Mouse (Mus musculus) monocyte, adult 5-6 weeks (primary cell): ENCODE measurements around the gene Tmem181a. TPM values are rescaled to one million over a fixed set of nuclear protein-coding genes. Genes with fewer than 3 reads are reported as not detected.
"Not testable (repeated sequence)": the region's sequence is repeated elsewhere in the genome, so short reads cannot be mapped to it uniquely, and the experiment has no call there.

Source experiments
- ATAC-seq: fragments of 153-309, 156-312 bp; replicated peaks from 2 replicates; pipeline ENCODE4 v1.8.0; 2017; ENCODE audit warnings: mild to moderate bottlenecking; ENCODE audit not compliant: low TSS enrichment, insufficient number of reproducible peaks, severe bottlenecking, poor library complexity, low FRiP score
- total RNA-seq: library from RNA; stranded (forward); fragments of 200-1000, 200-491, 200-594 nt; gene quantifications from 3 replicates; pipeline ENCODE4 v1.2.3, GENCODE M21; 2017

Tmem181a gene
- total RNA-seq, 1 experiment from 2014 or later: 5.9 TPM

DNA sequence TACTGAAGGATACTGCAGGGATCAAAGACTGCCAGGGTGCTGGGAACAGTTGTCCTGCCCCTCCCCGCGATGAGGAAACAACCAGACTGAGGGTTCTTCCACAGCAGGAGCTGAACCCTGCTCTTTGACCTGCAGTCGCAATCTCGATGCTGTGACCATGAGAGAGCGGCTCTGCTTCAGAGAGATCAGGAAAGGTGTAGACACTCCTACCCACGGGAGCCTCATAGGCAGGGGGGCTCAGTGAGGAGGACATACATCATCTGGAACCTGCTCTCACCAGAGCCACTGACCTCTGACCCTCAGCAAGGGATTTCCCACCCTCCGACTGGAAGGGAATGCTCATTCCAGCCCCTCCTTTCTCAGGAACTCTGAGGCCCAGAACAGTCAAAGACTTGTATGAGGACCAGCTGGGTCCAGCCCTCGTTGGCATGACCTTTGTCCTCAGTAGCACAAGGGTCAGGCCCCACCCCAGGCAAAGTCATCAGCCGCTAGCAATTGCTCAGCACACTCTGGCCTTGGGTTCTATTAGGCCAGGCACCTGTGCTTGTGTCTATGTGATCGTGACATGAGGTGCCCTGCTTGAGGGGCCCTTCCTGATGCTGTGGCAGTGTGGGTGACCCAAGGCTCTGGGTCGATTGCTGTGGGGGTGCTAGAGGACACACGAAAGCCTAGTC is 43.7 kb downstream of the Tmem181a start:
- not testable (repeated sequence) for ATAC-seq

DNA sequence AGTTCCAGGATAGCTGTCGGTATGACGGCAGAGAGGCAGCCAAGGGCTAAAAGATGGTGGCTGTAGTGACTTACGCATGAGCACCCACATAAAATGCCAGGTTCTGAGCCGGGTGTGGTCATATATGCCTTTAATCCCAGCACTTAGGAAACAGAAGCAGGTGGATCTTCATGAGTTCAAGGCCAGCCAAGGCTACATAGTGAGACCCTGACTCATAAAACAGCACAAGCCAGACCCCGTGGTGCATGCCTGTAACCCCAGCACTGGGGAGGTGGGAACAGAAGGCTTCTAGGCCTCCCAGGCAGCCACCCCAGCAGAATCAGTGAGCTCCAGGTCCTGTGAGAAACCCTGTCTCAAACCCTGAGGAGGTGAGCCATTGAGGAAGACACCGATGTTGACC is 48.2 kb downstream of the Tmem181a start:
- ATAC-seq: not testable (repeated sequence)

DNA sequence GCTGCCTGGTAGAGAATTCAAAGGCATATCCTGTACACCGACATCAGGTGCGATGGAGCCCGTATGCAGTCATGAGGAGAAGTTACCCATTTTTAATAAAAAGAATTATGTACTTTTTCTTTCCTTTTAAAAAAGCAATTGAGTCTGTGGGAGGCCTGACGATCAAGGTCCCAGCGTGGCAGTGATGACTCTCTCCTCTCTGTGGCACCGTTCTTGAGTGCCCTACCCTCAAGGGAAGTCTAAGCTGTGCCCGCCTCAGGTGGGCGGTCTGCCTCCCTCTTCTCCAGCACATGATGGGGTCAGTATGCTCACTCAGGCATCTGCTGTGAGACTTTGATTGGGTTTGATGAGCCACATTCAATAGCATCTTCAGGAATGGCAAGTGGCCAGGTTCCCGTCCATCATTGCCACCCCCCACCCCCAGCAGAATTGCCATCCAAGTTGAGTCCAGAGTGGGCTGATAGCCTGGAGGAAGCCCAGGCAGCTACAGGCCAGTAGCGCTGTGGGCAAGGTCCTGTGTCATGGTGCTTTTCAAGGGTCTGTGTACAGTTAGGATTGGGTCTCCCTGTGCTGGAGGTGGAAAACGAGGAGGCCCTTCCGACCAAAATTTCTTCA is 49.1 kb downstream of the Tmem181a start:
- not testable (repeated sequence) for ATAC-seq

DNA sequence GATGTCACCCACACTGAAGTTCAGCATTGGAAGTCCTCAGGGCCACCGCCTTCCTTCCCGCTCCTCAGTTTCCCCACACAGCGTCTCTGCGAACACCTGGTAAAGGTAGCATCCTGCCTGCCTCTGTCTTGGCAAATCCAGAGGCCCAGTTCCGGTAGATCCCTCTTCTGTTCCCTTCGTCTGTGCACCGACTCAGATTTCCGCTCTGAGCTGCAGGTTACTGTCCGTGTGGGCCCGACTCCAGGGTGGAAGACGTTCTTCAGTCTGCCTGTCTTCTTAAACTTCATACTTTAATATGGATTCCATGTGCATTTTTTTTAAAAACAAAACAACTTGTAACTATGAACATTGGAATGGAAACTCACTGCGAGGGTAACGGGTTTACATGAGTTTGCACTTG is 49.8 kb downstream of the Tmem181a start:
- not testable (repeated sequence) for ATAC-seq

DNA sequence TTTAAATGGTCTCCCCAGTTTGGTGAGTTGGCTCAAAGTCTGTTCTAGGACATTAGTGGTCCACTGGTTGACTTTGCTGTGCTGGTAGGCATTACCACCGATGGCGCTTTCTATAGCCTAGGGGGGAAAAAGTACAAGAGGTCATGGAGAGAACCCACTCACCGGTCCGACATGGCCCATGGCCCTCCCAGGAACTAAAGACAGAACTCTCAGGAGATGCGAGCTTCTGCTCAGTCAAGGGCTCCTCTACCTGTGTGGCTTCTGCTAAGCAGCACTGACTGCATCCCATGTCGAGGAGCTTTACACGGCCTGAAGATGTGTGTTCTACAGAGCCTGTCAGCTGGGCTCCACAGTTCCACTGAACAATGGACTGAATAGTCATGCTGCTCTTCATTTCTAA is 55.1 kb downstream of the Tmem181a start:
- not testable (repeated sequence) for ATAC-seq

DNA sequence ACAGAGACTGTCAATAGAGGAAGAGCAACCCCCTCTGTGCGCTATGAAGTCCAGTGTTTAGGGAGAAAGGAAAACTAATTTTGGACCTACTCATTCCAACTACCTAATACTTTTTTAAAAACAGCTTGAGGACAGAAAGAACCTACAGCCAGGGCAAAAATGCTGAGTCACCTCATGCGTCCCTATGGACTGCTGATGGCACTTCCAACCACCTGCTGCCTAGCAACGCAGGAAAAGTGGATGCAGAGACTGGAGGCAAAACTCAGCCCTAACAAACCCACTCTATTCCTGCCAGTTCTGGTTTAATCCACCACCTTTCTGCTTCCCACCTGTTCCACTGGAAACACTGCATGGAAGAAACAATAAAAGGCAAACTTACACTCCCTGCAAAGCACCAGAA is 56.1 kb downstream of the Tmem181a start:
- not testable (repeated sequence) for ATAC-seq

DNA sequence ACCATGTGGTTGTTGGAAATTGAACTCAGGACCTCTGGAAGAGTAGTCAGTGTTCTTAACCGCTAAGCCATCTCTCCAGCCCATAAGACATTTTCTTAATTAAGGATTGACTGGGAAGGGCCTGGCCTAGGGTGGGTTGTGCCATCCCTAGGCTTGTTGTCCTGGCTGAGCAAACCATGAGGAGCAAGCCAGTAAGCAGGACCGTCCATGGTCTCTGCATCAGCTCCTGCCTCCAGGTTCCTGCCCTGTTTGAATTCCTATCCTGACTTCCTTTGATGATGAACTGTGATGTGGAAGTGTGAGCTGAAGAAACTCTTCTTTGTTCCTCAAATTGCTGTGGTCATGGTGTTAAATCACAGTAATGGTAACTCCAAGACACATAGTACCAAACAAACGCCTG is 57.8 kb downstream of the Tmem181a start:
- not testable (repeated sequence) for ATAC-seq

DNA sequence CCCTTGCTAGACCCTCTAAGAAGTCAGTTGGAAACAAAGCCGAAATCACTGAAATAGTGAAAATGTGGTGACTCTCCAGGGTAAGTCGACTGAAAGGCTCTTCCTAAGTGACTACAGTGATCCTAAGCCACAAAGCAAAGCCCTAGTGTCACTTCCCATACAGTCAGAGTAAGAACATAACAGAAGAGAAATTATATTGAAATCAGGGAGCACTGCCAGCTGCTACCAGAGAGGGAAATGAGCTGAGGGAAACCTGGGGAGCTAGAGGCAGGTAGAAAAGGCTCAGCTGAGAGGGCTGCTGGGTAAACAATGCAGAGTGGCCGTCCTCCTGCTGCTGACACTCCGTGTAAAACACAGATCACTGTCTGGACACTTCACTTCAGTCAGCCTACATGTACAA is 59.0 kb downstream of the Tmem181a start:
- not testable (repeated sequence) for ATAC-seq

DNA sequence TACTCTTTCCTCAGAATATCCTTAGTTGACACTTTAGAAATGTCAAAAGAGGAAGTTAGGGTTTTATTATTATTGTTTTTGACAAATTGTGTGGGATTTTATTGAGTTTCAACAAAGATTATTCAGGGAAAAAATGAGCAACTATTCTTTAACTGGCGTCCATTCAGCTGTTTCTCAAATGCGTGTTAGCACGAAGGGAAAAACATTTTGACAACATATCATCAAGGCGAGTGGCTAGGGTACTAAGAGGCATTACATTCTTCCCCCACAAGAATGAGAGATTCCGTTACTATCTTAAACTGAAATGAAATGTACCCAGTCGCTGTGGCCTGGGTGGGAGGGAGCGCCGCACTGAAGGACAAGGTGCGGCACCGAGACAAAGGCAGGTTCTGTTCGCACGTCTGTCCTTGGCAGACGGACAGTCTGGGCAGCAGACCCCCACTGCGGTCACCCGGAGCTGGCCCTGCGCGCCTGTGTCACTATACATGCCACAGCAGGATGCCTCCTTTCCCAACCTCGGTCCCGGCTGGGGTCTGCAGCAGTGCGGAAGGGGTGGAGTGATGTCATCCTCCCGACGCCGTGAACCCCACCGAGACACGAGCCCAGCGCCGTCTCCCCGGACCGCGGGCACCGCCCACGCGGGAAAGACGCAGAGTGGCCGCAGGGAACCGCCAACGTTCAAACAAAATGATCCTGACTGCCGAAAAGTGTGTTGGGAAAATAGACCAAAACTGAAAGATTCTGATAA is 59.9 kb downstream of the Tmem181a start:
- ATAC-seq: not testable (repeated sequence)

DNA sequence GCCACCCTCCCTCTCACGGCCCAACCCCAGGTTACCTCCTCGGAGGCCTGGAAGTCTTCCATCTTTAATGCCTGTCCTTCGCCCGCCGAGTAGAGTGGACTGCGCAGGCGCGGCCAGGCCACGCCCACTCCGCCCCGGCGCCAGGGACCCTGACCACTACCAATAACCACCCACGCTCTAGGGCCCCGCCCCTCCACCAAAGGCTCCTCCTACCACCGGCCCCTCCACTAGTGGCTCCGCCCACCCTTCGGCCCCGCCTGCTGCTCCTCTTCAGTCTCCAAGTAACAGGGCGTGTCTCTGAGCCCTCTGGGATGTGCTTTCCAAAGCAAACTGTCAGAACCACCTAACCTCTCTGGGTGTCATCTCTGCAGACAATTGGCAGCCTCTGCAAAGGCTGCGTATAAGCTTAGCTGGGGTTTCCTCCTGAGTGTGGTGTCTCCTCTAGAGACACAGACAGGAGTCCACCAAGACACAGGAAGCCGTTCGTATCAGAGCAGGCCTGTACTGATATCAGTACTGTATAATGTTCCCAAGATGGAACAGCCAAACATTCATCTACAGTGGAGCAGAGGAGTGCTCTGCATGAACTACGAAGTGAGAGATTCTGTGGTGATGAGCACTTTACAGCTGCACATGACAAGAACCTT is 60.8 kb downstream of the Tmem181a start, which contains the start of gene Dynlt1a:
TSS of gene Dynlt1a (minus strand) at position 162 of the 647 bp plus-strand sequence.
- ATAC-seq: peak; percentile 86

DNA sequence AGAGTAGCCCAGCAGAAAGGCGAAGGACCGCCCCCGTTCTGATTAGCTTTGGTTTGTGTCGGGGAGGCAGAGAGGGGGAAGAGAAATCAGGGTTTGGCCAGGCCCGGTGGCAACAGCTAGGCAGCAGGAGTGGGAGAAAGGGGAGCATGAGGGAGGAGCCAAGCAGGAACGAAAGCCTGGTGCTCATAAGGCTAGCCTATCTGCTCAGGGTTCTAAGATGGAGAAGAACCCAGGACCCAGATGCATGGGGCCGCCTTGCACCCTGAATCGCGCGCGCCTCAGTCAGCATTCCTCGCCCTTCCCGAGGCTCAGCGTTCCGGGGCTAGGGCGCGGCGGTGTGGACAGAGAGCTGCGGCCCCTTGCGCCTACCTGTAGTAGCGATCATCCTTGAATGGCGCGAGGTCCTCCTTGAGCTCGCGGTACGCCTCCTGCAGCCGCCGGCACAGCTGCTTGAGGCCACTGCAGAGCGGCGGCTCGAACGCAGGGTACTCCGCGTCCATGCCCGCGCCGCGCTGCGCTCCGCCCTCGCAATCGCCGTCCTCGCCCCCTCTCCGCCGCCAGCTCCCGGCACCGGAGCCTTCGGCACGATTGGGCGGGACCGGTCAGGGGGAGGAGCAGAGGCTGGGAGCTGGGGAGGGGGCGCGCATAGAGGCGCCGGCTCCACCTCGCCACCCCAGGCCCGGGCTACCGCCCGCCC is 64.6 kb downstream of the Tmem181a start:
- not testable (repeated sequence) for ATAC-seq

DNA sequence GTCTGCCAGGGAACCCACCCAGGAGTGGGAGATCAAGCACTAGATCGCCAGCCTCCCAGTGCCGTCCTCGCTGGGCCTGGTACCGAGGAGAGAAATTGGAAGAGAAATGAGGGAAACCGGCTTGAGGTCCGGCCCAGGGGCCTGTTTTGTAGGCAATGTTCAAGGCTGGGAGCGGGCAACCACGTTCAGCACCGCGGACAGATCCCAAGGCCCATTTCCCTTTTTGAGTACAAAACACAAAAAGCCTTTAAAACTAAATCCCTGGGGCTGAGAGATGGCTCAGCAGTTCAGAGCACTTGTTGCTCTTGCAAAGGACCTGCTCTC is 65.1 kb downstream of the Tmem181a start:
- not testable (repeated sequence) for ATAC-seq

DNA sequence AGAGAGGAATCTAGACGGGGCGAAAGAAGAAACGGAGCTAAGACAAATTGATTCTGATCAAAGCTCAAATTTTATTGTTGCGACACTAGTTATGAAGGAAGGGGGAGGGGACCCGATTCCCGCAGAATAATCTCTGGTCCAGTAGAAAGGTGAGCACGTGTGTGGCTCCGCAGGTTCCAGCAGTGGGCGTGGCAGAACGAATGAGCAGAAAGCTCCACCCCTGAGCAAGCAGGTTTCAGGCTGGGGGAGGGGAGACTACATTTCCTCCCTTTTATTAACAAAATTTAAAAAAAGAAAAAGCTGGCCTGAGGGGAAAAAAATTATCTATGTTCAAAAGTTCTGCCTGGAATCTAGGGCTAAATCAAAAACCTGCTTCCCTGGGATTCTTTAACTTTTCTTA is 68.4 kb downstream of the Tmem181a start:
- not testable (repeated sequence) for ATAC-seq

DNA sequence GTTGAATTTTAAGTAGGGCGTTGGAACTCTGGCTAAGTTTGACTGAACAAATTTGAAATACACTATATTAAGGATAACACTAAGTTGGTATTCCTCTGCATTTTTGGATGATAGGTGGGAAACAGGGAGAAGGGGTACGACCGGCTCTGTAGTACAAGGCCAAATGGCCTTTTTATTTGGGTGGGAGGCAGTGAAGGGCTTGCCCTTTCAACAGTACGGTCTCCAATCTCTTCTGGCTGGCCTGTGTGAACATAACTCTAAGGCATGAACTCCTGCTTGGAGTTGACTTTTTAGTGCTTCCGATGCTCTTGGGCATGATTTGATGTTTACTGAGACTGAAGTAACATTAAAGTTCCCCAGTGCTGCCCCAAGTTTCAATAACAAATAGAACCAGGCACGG is 68.9 kb downstream of the Tmem181a start:
- ATAC-seq: not testable (repeated sequence)

DNA sequence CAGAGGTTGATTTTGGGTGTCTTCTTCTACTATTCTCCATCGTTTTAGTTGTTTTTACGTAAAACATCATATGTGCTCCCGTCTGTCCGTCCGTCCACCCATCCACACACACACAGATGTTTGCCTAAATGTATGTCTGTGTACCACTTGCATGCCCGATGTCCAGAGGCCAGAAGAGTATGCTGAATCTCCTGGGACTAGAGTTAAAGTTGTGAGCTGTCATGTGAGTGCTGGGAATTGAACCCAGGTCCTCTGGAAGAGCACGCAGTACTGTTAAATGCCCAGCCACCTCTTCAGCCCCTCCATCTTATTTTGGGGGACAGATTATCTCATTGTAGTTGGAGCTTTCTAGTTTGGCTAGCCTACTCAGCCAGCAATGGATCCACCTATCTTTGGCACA is 70.9 kb downstream of the Tmem181a start:
- ATAC-seq: not testable (repeated sequence)

DNA sequence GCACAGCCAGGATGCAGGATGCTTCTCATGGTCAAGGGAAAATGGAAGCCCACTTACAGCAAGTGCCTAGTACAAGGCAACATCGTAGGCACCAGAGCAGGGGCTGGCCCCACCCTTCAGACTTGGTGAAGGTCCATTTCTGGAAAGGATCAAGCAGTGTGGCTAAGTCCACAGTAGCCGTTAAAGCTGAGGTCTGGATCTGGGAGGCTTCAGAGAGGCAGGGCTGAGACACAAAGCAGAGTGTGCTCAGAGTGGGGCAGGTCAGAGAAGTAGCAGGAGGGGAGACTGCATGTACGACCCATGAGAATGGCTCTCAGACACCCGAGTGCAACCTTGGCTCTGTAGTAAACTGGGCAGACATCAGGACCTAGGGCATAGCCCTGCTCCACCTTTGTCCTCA is 72.3 kb downstream of the Tmem181a start:
- ATAC-seq: not testable (repeated sequence)

DNA sequence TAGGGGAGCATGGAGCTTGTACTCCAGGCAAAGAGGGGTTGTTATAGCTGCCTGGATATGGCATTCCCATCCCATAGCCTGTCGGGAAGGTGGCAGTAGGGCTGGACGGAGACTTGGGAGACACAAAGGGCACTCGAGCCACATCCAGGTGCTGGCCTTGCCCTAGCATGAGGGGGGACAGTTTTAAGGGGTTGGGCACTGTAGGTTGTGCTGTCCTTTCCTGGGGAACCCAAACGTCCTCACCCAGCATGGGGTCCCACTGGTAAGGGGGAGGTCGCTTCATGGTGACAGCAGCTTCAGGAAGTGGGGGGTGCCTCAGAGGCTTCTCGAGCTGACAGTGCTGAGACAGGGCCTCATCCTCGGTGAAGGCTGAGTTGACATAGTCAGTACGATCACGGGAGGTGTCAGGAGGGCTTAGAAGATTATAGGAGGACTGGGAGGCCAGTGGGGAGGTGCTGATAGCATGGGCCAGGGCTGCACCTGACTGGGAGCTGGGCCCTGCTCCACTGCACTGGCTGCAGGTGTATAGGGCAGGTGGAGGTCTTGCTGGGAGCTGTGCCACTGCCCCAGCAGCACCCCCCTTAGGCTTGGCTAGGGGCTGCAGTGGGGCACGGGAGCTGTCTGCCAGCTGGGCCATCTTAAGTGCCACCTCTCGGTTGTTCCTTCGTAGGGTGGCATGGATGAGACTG is 86.1 kb downstream of the Tmem181a start:
- 0 out of 2 replicates have a peak, but pooled peaks have one; percentile 36 for ATAC-seq

DNA sequence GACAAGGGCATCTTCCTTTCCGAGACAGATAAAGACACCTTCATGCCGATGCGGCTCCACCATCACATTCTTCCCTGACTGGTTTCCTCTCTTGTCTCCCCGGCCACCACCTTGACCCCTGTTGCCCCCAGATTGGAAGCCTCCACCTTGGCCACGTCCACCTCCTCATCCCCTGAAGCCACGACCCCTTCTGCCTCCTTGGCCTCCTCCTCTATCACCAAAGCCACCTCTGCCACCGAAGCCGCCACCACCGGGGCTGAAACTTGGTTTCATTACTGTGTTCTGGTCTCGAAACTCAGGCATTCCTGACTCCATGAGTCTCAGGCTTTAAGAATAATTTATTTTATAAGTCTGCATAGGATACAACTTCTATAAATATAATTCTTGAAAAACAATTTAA is 98.6 kb downstream of the Tmem181a start:
- ATAC-seq: not testable (repeated sequence)
